Mouse (Mus musculus) heart, postnatal 0 days (tissue): ENCODE data around the gene Pmfbp1.

Experiments used
- CTCF ChIP-seq: IDR thresholded peaks from 2 replicates; pipeline ENCODE4 v1.5.1; 2016; ENCODE audit warnings: antibody characterized with exemption, control low read depth, low read depth
- EP300 ChIP-seq: IDR thresholded peaks from 2 replicates; pipeline ENCODE4 v1.6.1; 2016; ENCODE audit warnings: antibody characterized with exemption, low read depth

DNA sequence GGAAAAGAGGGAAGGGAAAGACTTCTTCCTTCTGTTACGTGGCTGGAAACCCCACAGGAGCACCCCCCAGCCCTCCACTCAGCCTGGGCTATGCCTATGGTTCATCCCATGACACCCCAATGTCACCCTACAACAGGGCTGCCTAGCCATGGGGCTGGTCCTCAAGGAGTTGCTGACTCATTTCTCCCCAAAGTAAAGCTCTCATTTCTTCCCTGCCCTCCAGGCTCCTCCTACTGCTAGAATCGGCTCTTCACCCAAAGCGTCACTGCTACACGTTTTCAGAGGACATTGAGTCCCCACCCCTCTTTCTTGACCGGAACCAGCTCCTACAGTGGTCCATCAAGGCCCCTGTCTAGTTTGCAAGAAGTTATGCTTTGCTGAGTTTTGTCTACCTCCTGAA lies 48.3 kb downstream of the Pmfbp1 start:
- TF ChIP-seq CTCF (no peak), EP300 (no peak)
